Mouse (Mus musculus) intestine, postnatal 0 days (tissue): ENCODE results near the gene Mbnl1. TPM values are rescaled to one million over a fixed set of nuclear protein-coding genes. Genes with fewer than 3 reads are reported as not detected.
A peak's percentile ranks its signal among the peaks of the same experiment; 100 is the strongest.
"Not testable (repeated sequence)": the region's sequence is repeated elsewhere in the genome, so short reads cannot be mapped to it uniquely, and the experiment has no call there.

ENCODE experiments used
- ATAC-seq: fragments of 200-750 bp; cut with Nextera tagmentation; 2 replicates; pipeline ENCODE4 v1.8.0; 2017; ENCODE audit warnings: mild to moderate bottlenecking, moderate TSS enrichment, moderate library complexity
- H3K27ac ChIP-seq: fragments of 300-500 bp; sonication (generic); 2 replicates; pipeline ENCODE4 v1.5.1; 2014; ENCODE audit warnings: mild to moderate bottlenecking, low read depth, low read length, moderate library complexity
- H3K27me3 ChIP-seq: fragments of 300-500 bp; sonication (generic); replicated peaks from 2 replicates; pipeline ENCODE4 v1.6.1; 2014; ENCODE audit warnings: low read length, mixed read lengths; ENCODE audit not compliant: control insufficient read depth, insufficient read depth
- H3K36me3 ChIP-seq: fragments of 300-500 bp; sonication (generic); 2 replicates; pipeline ENCODE4 v1.6.1; 2014; ENCODE audit warnings: mild to moderate bottlenecking, moderate library complexity; ENCODE audit not compliant: control insufficient read depth, insufficient read depth
- H3K4me1 ChIP-seq: fragments of 300-500 bp; sonication (generic); replicated peaks from 2 replicates; pipeline ENCODE4 v1.6.1; 2014; ENCODE audit warnings: antibody characterized with exemption, low read length, mixed read lengths; ENCODE audit not compliant: control insufficient read depth, insufficient read depth
- H3K4me2 ChIP-seq: fragments of 300-500 bp; sonication (generic); replicated peaks from 2 replicates; pipeline ENCODE4 v1.6.1; 2014; ENCODE audit warnings: low read depth, mild to moderate bottlenecking, moderate library complexity
- H3K4me3 ChIP-seq: fragments of 300-500 bp; sonication (generic); 2 replicates; pipeline ENCODE4 v1.5.1; 2014; ENCODE audit warnings: low read depth, low read length
- H3K9ac ChIP-seq: fragments of 300-500 bp; sonication (generic); 2 replicates; pipeline ENCODE4 v1.6.1; 2014; ENCODE audit warnings: mild to moderate bottlenecking, low read depth, low read length
- H3K9me3 ChIP-seq: fragments of 300-500 bp; sonication (generic); 2 replicates; pipeline ENCODE4 v1.6.1; 2016; ENCODE audit warnings: mixed run types; ENCODE audit not compliant: control insufficient read depth
- CTCF ChIP-seq: sonication (generic); IDR thresholded peaks from 2 replicates; pipeline ENCODE4 v1.5.1; 2016; ENCODE audit warnings: low read depth, mild to moderate bottlenecking, control low read depth, antibody characterized with exemption, moderate library complexity
- WGBS: fragments of 180-500 bp; shearing (Covaris S2); extraction: QIAGEN DNeasy Blood & Tissue Kit; methylation state at CpG from one replicate; pipeline ENCODE4 v1.1.7; 2014; 5-methylcytosine and 5-hydroxymethylcytosine counted together
- polyA plus RNA-seq: library from polyadenylated mRNA; unstranded; fragments of >200 nt; fragmentation: Nextera tagmentation; extraction: Ambion mirVana; gene quantifications from 2 replicates; pipeline ENCODE4 v1.2.1, GENCODE M21; 2015

Mbnl1 gene
- polyA plus RNA-seq, 1 experiment from 2014 or later, result 55.5 TPM

DNA sequence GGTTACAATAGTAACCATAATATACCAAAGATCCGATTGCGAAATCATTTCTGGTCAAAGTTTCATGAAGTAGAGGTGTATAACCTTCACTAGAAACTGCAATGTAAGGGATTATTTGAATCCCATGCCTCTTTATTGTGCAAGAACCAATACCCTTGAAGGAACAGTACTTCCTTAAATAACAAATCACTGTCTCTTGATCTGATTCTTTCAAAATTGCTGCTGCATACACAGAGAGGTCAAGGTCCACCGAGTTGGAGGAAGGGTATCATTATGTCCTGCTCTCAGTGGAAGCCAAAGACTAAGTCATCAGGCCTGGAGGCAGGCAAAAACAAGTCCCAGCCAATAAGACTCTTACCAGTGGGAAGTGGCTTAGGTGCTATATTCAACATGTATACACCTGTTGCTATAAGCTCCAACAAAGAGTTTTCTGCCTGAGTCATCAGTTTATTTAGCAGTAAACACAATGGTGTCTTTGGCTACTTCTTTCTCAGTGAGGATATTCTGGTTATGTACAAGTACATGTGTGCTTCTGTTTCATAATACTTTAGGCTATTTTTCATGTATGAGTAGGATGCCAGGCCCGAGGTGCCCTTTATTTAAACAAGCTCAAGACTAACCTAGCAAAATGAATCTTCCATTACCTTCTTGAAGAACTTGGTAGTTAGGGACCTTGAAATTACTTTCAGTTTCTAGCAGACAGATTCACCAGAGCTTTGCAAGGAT, 13.5 kb downstream of the Mbnl1 start:
- Histone ChIP-seq H3K36me3 (no peaks in the 10 kb centered on the region), H3K9ac (no peak overlapping the region), H3K4me2 (no peak overlapping the region), H3K4me1 (no peaks in the 10 kb centered on the region), H3K9me3 (no peaks in the 10 kb centered on the region), H3K4me3 (no peak overlapping the region), H3K27me3 (no peaks in the 10 kb centered on the region), H3K27ac (peak overlapping the region; percentile 60; the same call in 1 of the 2 replicates)
- 61% methylated on average over 4 of the region's 4 CpGs for WGBS
- no peak for TF ChIP-seq CTCF
- peak; percentile 95 for ATAC-seq

DNA sequence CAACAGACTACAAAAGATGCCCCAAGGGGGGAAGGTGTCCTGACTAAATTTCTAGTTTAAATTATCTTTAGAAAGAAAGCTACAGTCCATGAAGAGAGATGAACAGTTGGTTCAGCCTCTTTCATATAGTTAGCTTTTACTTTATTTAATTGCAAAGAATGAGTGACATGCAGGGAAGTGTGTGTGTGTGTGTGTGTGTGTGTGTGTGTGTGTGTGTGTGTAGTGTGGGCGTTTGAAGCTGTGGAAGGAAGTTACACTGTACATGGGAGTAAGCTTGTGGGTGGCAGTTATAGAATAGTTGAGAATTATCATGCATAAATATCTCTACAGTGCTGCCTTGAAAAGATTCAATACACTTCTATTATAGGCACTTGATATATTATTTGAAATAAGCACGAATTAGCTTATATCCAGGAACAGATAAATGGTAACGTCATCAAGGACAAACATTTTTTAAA, 14.1 kb downstream of the Mbnl1 start:
- no peaks in the 10 kb centered on the region for H3K36me3 ChIP-seq
- WGBS, result 84% methylated on average over 3 of the region's 3 CpGs
- no peak for ATAC-seq
- no peak for TF ChIP-seq CTCF
- no peaks in the 10 kb centered on the region for H3K4me1 ChIP-seq
- H3K27ac ChIP-seq, result peak overlapping the region; percentile 60; the same call in 1 of the 2 replicates
- no peak overlapping the region for H3K4me2 ChIP-seq
- H3K9ac ChIP-seq, result no peak overlapping the region
- H3K4me3 ChIP-seq, result no peak overlapping the region
- no peaks in the 10 kb centered on the region for H3K9me3 ChIP-seq
- no peaks in the 10 kb centered on the region for H3K27me3 ChIP-seq

GRCm38 (mm10) chr3:60489509-60489908, 16.9 kb downstream of the Mbnl1 start:
- Histone ChIP-seq H3K9ac (no peak overlapping the region), H3K27ac (no peak overlapping the region), H3K4me1 (no peaks in the 10 kb centered on the region), H3K4me3 (no peak overlapping the region), H3K4me2 (no peak overlapping the region), H3K9me3 (no peaks in the 10 kb centered on the region), H3K27me3 (no peaks in the 10 kb centered on the region), H3K36me3 (no peaks in the 10 kb centered on the region)
- ATAC-seq, result no peak
- TF ChIP-seq CTCF, result no peak
- 92% methylated on average over 6 of the region's 6 CpGs for WGBS

DNA sequence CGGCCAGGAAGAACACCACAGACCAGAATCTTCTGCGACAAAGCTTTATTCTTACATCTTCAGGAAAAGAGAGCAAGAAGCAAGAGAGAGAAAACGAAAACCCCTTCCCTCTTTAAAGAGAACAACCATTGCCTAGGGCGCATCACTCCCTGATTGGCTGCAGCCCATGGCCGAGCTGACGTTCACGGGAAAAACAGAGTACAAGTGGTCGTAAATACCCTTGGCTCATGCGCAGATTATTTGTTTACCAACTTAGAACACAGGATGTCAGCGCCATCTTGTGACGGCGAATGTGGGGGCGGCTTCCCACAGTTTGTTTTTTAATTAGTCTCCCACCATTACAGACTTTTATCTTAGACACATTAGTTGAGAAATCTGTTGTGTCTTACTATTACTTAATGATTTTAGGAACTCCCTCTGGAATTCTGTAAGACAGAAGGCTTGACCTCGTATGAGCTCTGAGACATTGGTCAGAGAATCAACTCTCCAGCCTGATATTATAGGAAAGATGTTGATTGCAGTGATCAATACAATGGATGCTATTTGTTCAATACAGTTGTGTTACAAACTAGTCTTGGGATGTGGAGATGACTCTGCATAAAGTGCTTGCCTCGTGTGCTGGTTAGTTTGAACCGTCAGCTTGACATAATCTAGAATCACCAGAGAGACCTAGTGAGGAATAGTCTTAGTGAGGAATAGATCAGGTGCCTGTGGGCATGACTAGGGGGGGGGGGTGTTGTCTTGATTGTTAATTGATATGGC, 22.3 kb downstream of the Mbnl1 start:
- H3K9ac ChIP-seq, H3K4me2 ChIP-seq, H3K4me1 ChIP-seq, H3K9me3 ChIP-seq, ATAC-seq, H3K27ac ChIP-seq, H3K27me3 ChIP-seq, H3K4me3 ChIP-seq, H3K36me3 ChIP-seq: not testable (repeated sequence)
- WGBS, result 52% methylated on average over 7 of the region's 16 CpGs

GRCm38 (mm10) chr3:60496197-60496596, 23.6 kb downstream of the Mbnl1 start:
- no peaks in the 10 kb centered on the region for H3K27me3 ChIP-seq
- H3K36me3 ChIP-seq, result no peaks in the 10 kb centered on the region
- H3K27ac ChIP-seq, result no peak overlapping the region
- 78% methylated on average over 5 of the region's 5 CpGs for WGBS
- ATAC-seq, result no peak
- H3K9me3 ChIP-seq, result no peaks in the 10 kb centered on the region
- H3K9ac ChIP-seq, result no peak overlapping the region
- H3K4me1 ChIP-seq, result peaks cover 6% of the 10 kb centered on the region; the same call in 1 of the 2 replicates
- H3K4me3 ChIP-seq, result no peak overlapping the region
- no peak overlapping the region for H3K4me2 ChIP-seq
- TF ChIP-seq CTCF, result no peak

DNA sequence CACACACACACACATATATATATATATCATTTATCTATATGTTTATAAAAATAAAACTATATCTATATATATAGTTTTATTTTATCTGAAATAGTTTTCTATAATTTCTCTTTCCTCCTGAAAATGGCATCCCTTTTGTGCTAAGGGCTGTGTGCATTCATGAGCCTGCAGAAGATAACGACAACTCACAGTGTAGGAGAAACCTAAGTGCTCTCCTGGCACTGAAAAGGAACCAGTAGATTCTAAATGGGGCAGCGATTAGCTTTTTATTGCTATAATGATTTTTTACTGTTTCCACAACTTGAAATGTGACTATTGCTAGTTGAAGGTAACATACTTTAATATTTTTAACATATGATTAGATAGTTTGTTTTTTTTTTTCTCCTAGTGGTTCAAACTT, 25.5 kb downstream of the Mbnl1 start:
- Histone ChIP-seq H3K4me1 (peaks cover 6% of the 10 kb centered on the region; the same call in 1 of the 2 replicates), H3K4me3 (no peak overlapping the region), H3K36me3 (no peaks in the 10 kb centered on the region), H3K4me2 (peak overlapping the region; percentile 80; the same call in 1 of the 2 replicates), H3K27ac (no peak overlapping the region), H3K27me3 (no peaks in the 10 kb centered on the region), H3K9me3 (no peaks in the 10 kb centered on the region), H3K9ac (no peak overlapping the region)
- ATAC-seq, result no peak
- no peak for TF ChIP-seq CTCF
- WGBS, result 48% methylated on average over 2 of the region's 2 CpGs
